Mouse (Mus musculus) liver, embryonic 14.5 days (tissue): ENCODE results near the gene Wsb1. TPM values are rescaled to one million over a fixed set of nuclear protein-coding genes. Genes with fewer than 3 reads are reported as not detected.

Experiments used
- ATAC-seq: fragments of 200-750 bp; cut with Nextera tagmentation; 2 replicates; pipeline ENCODE4 v1.8.0; 2017; ENCODE audit warnings: moderate number of reproducible peaks, mild to moderate bottlenecking, moderate library complexity; ENCODE audit not compliant: insufficient read depth
- DNase-seq, 3 experiments: peaks; one replicate each; pipeline ENCODE4 v3.0.0-alpha.2; 2012 to 2013; ENCODE audit warnings: low read depth in 3 of 3, low spot score in 3 of 3
- H3K27ac ChIP-seq: fragments of 300-500 bp; sonication (generic); 2 replicates; pipeline ENCODE4 v1.5.1; 2014; ENCODE audit warnings: moderate library complexity, mild to moderate bottlenecking, control low read depth, inconsistent platforms
- H3K27me3 ChIP-seq: fragments of 300-500 bp; sonication (generic); 2 replicates; pipeline ENCODE4 v1.6.1; 2014; ENCODE audit warnings: mild to moderate bottlenecking, low read length, moderate library complexity; ENCODE audit not compliant: control insufficient read depth, insufficient read depth
- H3K36me3 ChIP-seq: fragments of 300-500 bp; sonication (generic); replicated peaks from 2 replicates; pipeline ENCODE4 v1.6.1; 2014; ENCODE audit warnings: low read depth; ENCODE audit not compliant: control insufficient read depth, insufficient read depth
- H3K4me1 ChIP-seq, 2 experiments: fragments of 200-500 bp in 1 of 2; fragments of 300-500 bp in 1 of 2; sonication (generic) in 1 of 2; replicated peaks; 2 replicates each; pipeline ENCODE4 v1.6.1; 2012 to 2014; ENCODE audit warnings: antibody characterized with exemption in 1 of 2, inconsistent platforms in 1 of 2, low read length in 1 of 2; ENCODE audit not compliant: control insufficient read depth in 2 of 2, insufficient read depth in 2 of 2
- H3K4me2 ChIP-seq: fragments of 300-500 bp; sonication (generic); 2 replicates; pipeline ENCODE4 v1.6.1; 2014; ENCODE audit warnings: low read depth, mild to moderate bottlenecking, control low read depth, moderate library complexity
- H3K4me3 ChIP-seq, 2 experiments: fragments of 200-500 bp in 1 of 2; fragments of 300-500 bp in 1 of 2; sonication (generic) in 1 of 2; 2 replicates each; pipeline ENCODE4 v1.5.1; 2012 to 2014; ENCODE audit warnings: low read depth in 2 of 2, low read length in 2 of 2, mild to moderate bottlenecking in 2 of 2, control low read depth in 1 of 2, inconsistent platforms in 1 of 2, moderate library complexity in 1 of 2; ENCODE audit not compliant: insufficient read depth in 1 of 2
- H3K9ac ChIP-seq: fragments of 300-500 bp; sonication (generic); replicated peaks from 2 replicates; pipeline ENCODE4 v1.6.1; 2014; ENCODE audit warnings: mild to moderate bottlenecking, control low read depth, moderate library complexity
- H3K9me3 ChIP-seq: fragments of 300-500 bp; sonication (generic); 2 replicates; pipeline ENCODE4 v1.6.1; 2016; ENCODE audit warnings: low read length, mixed read lengths; ENCODE audit not compliant: control insufficient read depth
- CTCF ChIP-seq: IDR thresholded peaks from 2 replicates; pipeline ENCODE4 v1.5.1; 2016; ENCODE audit warnings: antibody characterized with exemption, low read depth, control low read depth
- EP300 ChIP-seq: IDR thresholded peaks from 2 replicates; pipeline ENCODE4 v1.6.1; 2016; ENCODE audit warnings: antibody characterized with exemption, low read depth
- WGBS: fragments of 180-500 bp; shearing (Covaris S2); extraction: QIAGEN DNeasy Blood & Tissue Kit; methylation state at CpG from one replicate; pipeline ENCODE4 v1.1.7; 2014; ENCODE audit not compliant: insufficient replicate concordance; 5-methylcytosine and 5-hydroxymethylcytosine counted together
- polyA plus RNA-seq, 2 experiments: library from polyadenylated mRNA; depleted of rRNA in 1 of 2; stranded (reverse) in 1 of 2; unstranded in 1 of 2; fragments of >200 nt; fragmentation: Nextera tagmentation in 1 of 2; extraction: Ambion mirVana in 1 of 2; gene quantifications; 2 replicates each; pipeline versions ENCODE4 v1.2.1 to v1.2.3; 2012 to 2014

Wsb1 gene
- polyA plus RNA-seq, 2 experiments, result 29.4 to 30.2 TPM

GRCm38 (mm10) chr11:79197846-79198235, 56.6 kb downstream of the Wsb1 start:
- no peak overlapping the region for H3K9ac ChIP-seq
- WGBS, result 20% methylated on average over 6 of the region's 6 CpGs

GRCm38 (mm10) chr11:79196876-79197845, 57.3 kb downstream of the Wsb1 start:
- no peaks in the 10 kb centered on the region for H3K9me3 ChIP-seq
- H3K27ac ChIP-seq, result no peak overlapping the region
- 49% methylated on average over 13 of the region's 13 CpGs for WGBS
- ATAC-seq (no peak), DNase-seq (no peak)
- no peaks in the 10 kb centered on the region for H3K4me1 ChIP-seq
- no peak overlapping the region for H3K9ac ChIP-seq
- no peak overlapping the region for H3K4me2 ChIP-seq
- H3K4me3 ChIP-seq, result no peak overlapping the region
- H3K27me3 ChIP-seq, result no peaks in the 10 kb centered on the region
- no peak for TF ChIP-seq CTCF
- no peak for TF ChIP-seq EP300
- no peaks in the 10 kb centered on the region for H3K36me3 ChIP-seq

More at GRCm38 (mm10) chr11:79197846-79198235, 56.6 kb downstream of the Wsb1 start:
- no peak overlapping the region for H3K27ac ChIP-seq
- ATAC-seq (no peak), DNase-seq (no peak)
- no peak overlapping the region for H3K4me3 ChIP-seq
- TF ChIP-seq EP300 (no peak), CTCF (no peak)
- no peaks in the 10 kb centered on the region for H3K4me1 ChIP-seq
- no peaks in the 10 kb centered on the region for H3K9me3 ChIP-seq
- H3K36me3 ChIP-seq, result no peaks in the 10 kb centered on the region
- no peaks in the 10 kb centered on the region for H3K27me3 ChIP-seq
- no peak overlapping the region for H3K4me2 ChIP-seq

- H3K4me2 ChIP-seq, result no peak overlapping the region
- no peaks in the 10 kb centered on the region for H3K9me3 ChIP-seq
- H3K9ac ChIP-seq, result no peak overlapping the region
- no peak overlapping the region for H3K4me3 ChIP-seq
- no peaks in the 10 kb centered on the region for H3K4me1 ChIP-seq
- ATAC-seq (no peak), DNase-seq (no peak)
- H3K27ac ChIP-seq, result no peak overlapping the region
- TF ChIP-seq EP300 (no peak), CTCF (no peak)
- H3K27me3 ChIP-seq, result no peaks in the 10 kb centered on the region
- 42% methylated on average over 3 of the region's 3 CpGs for WGBS
- no peaks in the 10 kb centered on the region for H3K36me3 ChIP-seq
These were observed 58.1 kb downstream of the Wsb1 start for GRCm38 (mm10) chr11:79196196-79196869.

- WGBS, result 63% methylated on average over 1 of the region's 1 CpGs
- Histone ChIP-seq H3K9me3 (no peaks in the 10 kb centered on the region), H3K4me1 (no peaks in the 10 kb centered on the region), H3K27ac (no peak overlapping the region), H3K4me2 (no peak overlapping the region), H3K4me3 (no peak overlapping the region), H3K9ac (no peak overlapping the region), H3K36me3 (no peaks in the 10 kb centered on the region), H3K27me3 (no peaks in the 10 kb centered on the region)
- TF ChIP-seq CTCF (peak; percentile 77), EP300 (no peak)
- ATAC-seq, result no peak
- DNase-seq, result peak in 1 of 3 experiments; percentile 11
These were observed 62.3 kb downstream of the Wsb1 start for GRCm38 (mm10) chr11:79192176-79192575.

- Histone ChIP-seq H3K4me2 (no peak overlapping the region), H3K27ac (no peak overlapping the region), H3K9me3 (no peaks in the 10 kb centered on the region), H3K4me3 (no peak overlapping the region), H3K27me3 (no peaks in the 10 kb centered on the region), H3K36me3 (no peaks in the 10 kb centered on the region), H3K9ac (no peak overlapping the region), H3K4me1 (no peaks in the 10 kb centered on the region)
- WGBS, result 61% methylated on average over 4 of the region's 4 CpGs
- ATAC-seq, result no peak
- DNase-seq, result no peak
- TF ChIP-seq EP300 (no peak), CTCF (no peak)
These were observed 63.3 kb downstream of the Wsb1 start for GRCm38 (mm10) chr11:79191214-79191613.
